Mouse (Mus musculus): ENCODE measurements around the gene Nrg3. TPM values are rescaled to one million over a fixed set of nuclear protein-coding genes. Genes with fewer than 3 reads are reported as not detected.
"Not testable (repeated sequence)": the region's sequence is repeated elsewhere in the genome, so short reads cannot be mapped to it uniquely, and the experiment has no call there.

Nrg3 gene
- polyA plus RNA-seq, 1 experiment from 2014 or later: 0.47 TPM

DNA sequence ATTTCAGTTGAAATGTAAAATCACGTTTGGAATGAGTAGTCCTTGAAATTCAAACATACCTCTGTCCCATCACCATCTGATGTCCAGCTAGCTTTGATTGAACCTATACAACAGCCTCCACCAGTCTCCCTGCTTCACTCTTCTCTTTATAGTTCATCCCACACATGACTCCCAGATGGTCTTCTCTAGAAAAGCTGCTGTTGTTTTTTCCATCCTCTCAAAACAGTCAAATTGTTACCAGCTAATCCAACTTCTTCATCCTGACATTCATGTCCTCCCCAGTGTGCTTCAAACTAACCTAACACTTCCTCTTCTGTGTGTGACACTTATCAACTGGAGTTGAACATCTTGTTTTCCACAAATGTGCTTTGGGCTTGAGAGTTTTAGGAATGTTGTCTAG is 317.4 kb downstream of the Nrg3 start:
- no peak for DNase-seq (ENCODE audit: low spot score)
- Histone ChIP-seq H3K36me3 (replicated peaks) (no peaks in the 10 kb centered on the region), H3K4me3 (no peak overlapping the region), H3K27me3 (replicated peaks; ENCODE audit: low read depth, poor library complexity, severe bottlenecking) (no peaks in the 10 kb centered on the region), H3K4me1 (no peaks in the 10 kb centered on the region), H3K9me3 (no peaks in the 10 kb centered on the region), H3K27ac (replicated peaks) (no peak overlapping the region)
- WGBS: 62% methylated on average over 1 of the region's 1 CpGs

DNA sequence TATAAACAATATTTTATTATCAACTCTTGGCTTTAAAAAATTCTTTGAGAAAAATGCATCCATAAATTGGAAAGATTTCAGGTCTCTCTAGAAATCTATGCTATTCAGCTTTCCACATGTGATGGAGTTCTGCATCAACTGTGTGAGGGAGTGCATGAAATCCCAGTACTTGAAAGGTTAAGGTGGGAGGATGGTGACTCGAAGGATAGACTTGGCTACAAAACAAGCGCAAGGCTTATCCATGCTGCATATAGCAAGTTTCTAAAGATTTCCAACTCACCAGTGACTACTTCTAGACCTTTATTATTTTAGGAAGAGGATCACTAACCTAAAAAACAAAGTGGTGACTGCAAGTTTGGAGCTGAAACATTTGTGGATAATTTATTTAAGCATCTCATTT is 343.1 kb downstream of the Nrg3 start:
- H3K27ac ChIP-seq (replicated peaks): no peak overlapping the region
- no peaks in the 10 kb centered on the region for H3K4me1 ChIP-seq
- H3K27me3 ChIP-seq (replicated peaks; ENCODE audit: low read depth, poor library complexity, severe bottlenecking): no peaks in the 10 kb centered on the region
- no peak for DNase-seq (ENCODE audit: low spot score)
- H3K9me3 ChIP-seq: no peaks in the 10 kb centered on the region
- no peak overlapping the region for H3K4me3 ChIP-seq
- no peaks in the 10 kb centered on the region for H3K36me3 ChIP-seq (replicated peaks)
- 96% methylated on average over 2 of the region's 2 CpGs for WGBS

DNA sequence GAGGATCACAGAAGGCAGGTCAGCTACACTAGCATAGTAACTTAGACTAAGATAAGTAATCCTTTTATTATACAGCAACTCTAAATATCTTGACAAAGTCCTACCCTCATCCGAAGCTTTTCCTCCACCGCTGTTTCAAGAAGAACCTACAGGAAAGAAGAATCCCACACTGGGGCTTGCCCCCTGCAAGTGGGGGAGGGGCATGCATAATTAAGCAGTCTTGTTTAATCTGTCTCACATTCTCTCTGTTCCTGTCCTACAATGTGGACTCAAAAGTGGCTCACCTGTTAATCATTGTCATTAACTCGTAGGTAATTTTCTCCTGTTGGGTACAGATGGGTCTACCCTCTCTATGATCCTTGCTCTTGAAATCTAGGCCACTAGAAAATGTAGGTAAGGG is 354.9 kb downstream of the Nrg3 start:
- Histone ChIP-seq H3K4me3 (no peak overlapping the region), H3K9me3 (no peaks in the 10 kb centered on the region), H3K36me3 (replicated peaks) (no peaks in the 10 kb centered on the region), H3K27ac (replicated peaks) (no peak overlapping the region), H3K27me3 (replicated peaks; ENCODE audit: low read depth, poor library complexity, severe bottlenecking) (no peaks in the 10 kb centered on the region), H3K4me1 (0 out of 2 replicates have a peak, but pooled peaks cover 2% of the 10 kb centered on the region)
- 55% methylated on average over 3 of the region's 3 CpGs for WGBS
- no peak for DNase-seq (ENCODE audit: low spot score)

DNA sequence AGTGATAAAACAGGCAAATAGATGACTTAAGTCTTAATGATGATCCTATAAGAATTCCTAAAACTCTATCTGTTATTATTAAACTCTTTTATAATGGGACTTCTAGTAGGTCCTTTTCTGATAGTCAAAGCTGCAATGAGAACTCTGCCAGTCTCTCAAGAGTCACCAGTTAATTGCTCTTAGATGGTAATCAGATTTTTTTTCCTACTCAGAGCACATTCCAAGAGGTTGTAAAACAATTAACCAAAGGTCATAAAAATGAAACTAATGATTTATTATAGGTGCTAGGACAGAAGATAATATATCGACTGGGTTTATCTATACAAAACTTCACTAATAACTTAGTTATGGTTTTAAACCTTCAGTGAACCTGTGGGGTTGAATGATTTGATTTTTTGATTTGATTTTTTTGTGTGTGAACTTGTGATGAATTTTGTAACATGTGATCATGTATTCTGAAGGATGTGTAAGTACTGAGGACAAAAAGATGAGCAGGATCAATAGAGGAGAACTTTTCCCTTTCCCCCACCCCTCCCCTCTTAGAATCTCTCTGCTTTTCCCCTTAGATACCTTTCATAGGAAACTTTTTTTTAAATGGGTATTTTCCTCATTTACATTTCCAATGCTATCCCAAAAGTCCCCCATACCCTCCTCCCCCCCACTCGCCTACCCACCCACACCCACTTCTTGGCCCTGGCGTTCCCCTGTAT is 356.2 kb downstream of the Nrg3 start:
- H3K27ac ChIP-seq (replicated peaks); H3K27me3 ChIP-seq (replicated peaks; ENCODE audit: low read depth, poor library complexity, severe bottlenecking); H3K4me1 ChIP-seq; H3K36me3 ChIP-seq (replicated peaks); DNase-seq (ENCODE audit: low spot score); H3K9me3 ChIP-seq; H3K4me3 ChIP-seq: not testable (repeated sequence)
- WGBS: 83% methylated on average over 3 of the region's 3 CpGs

DNA sequence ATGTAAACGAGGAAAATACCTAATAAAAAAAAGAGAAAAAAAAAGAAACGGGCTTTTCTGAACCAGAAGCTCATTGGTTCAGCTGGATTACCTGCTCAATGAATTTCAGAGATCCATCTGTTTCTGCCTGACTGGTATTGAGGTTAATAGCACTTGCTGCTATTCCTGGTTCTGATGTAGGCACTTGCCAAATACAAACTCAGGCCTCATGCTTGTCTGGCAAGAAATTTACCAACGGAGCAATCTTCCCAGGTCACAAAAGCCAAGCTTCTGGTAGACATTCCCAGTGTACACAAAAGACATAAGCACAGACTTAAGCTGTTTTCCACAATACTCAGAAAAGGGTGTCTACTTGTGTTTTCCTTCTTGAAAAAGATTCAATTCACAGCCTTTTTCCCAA is 363.3 kb downstream of the Nrg3 start:
- Histone ChIP-seq H3K9me3 (no peaks in the 10 kb centered on the region), H3K27me3 (replicated peaks; ENCODE audit: low read depth, poor library complexity, severe bottlenecking) (no peaks in the 10 kb centered on the region), H3K4me3 (no peak overlapping the region), H3K27ac (replicated peaks) (no peak overlapping the region), H3K4me1 (no peaks in the 10 kb centered on the region), H3K36me3 (replicated peaks) (no peaks in the 10 kb centered on the region)
- 81% methylated on average over 3 of the region's 3 CpGs for WGBS
- DNase-seq (ENCODE audit: low spot score): no peak

DNA sequence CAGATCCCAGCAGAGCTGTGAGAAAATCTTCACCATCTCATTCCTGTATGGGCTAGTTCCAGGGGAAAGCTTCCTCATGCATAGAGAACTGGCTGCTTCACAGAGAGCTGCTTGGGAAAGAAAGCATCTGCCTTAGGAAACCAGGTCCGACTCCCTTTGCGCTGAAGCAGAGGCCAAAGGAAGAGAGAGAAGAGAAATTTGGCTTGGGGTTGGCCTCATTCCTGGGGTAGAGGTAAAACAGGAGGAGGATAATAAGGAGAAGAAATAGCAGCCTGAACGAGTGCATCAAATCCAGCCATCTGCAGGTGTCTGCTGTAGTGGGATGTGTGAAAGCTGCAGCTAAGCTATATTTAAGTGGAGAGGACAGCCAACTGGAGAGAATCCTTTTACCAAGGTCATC is 366.1 kb downstream of the Nrg3 start:
- 87% methylated on average over 3 of the region's 3 CpGs for WGBS
- Histone ChIP-seq H3K36me3 (replicated peaks) (no peaks in the 10 kb centered on the region), H3K27ac (replicated peaks) (no peak overlapping the region), H3K9me3 (no peaks in the 10 kb centered on the region), H3K4me3 (no peak overlapping the region), H3K4me1 (no peaks in the 10 kb centered on the region), H3K27me3 (replicated peaks; ENCODE audit: low read depth, poor library complexity, severe bottlenecking) (no peaks in the 10 kb centered on the region)
- no peak for DNase-seq (ENCODE audit: low spot score)

DNA sequence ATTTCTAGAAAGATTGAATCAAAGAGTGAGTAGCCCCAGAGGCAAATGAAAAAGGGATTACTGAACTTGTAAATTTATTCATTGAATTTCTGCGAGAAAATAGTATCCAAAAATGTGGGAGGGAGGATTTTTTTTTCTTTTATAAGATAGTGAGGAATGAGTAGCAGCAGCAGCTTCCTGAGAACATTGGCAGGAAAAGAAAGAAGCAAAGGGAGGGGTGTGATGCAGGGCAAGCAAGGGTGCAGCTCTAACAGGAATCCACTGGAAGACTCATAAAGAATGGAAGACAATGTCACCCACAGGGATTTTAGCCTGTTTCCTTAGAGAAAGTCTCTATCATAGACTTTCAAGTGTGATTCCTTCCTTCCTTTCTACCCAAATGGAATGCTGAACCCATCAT is 377.7 kb downstream of the Nrg3 start:
- no peak overlapping the region for H3K27ac ChIP-seq (replicated peaks)
- WGBS: 80% methylated on average over 1 of the region's 1 CpGs
- H3K4me1 ChIP-seq: no peaks in the 10 kb centered on the region
- H3K27me3 ChIP-seq (replicated peaks; ENCODE audit: low read depth, poor library complexity, severe bottlenecking): no peaks in the 10 kb centered on the region
- no peaks in the 10 kb centered on the region for H3K36me3 ChIP-seq (replicated peaks)
- no peak overlapping the region for H3K4me3 ChIP-seq
- DNase-seq (ENCODE audit: low spot score): no peak
- H3K9me3 ChIP-seq: no peaks in the 10 kb centered on the region

DNA sequence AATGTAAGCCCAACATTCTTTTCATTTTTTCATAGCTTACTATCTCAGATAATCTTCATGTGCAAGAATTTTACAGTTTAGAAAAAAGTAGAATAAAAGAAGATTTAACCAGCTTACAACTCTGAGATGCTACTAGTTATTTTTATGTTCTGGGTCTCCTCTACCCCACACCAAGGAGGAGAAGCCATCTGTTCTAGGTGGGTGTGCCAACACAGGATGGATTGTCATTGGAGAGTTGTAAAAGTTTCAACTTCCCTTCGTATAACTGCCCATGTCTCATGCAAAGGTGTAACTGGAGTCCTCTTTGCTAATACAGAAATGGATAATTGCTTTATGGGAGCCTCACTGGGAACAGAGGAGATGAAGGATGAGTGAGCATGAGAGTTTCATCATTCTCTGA is 393.4 kb downstream of the Nrg3 start:
- 80% methylated on average over 1 of the region's 1 CpGs for WGBS
- Histone ChIP-seq H3K9me3 (no peaks in the 10 kb centered on the region), H3K36me3 (replicated peaks) (no peaks in the 10 kb centered on the region), H3K4me3 (no peak overlapping the region), H3K4me1 (no peaks in the 10 kb centered on the region), H3K27ac (replicated peaks) (no peak overlapping the region), H3K27me3 (replicated peaks; ENCODE audit: low read depth, poor library complexity, severe bottlenecking) (no peaks in the 10 kb centered on the region)
- no peak for DNase-seq (ENCODE audit: low spot score)

DNA sequence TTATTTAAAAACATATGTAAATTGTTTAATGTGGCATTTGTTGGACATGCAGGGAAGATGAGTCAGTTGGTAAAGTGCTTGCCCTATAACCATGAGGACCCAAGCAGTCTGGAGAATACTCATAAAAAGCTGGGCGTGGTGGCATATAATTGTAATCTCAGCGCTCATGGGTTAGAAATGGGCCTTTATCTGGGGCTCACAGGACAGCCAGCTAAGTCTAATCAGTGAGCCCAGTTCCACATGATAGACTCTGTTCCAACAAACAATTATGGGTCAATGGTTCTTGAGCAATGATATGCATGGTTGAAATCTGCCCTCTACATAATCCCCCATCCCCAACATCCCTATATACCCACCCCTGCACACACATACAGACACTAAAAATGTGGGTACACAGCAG is 421.3 kb downstream of the Nrg3 start:
- Histone ChIP-seq H3K4me1 (no peaks in the 10 kb centered on the region), H3K9me3 (no peaks in the 10 kb centered on the region), H3K27ac (replicated peaks) (no peak overlapping the region), H3K4me3 (no peak overlapping the region), H3K36me3 (replicated peaks) (no peaks in the 10 kb centered on the region), H3K27me3 (replicated peaks; ENCODE audit: low read depth, poor library complexity, severe bottlenecking) (no peaks in the 10 kb centered on the region)
- DNase-seq (ENCODE audit: low spot score): no peak
- 95% methylated on average over 2 of the region's 2 CpGs for WGBS

DNA sequence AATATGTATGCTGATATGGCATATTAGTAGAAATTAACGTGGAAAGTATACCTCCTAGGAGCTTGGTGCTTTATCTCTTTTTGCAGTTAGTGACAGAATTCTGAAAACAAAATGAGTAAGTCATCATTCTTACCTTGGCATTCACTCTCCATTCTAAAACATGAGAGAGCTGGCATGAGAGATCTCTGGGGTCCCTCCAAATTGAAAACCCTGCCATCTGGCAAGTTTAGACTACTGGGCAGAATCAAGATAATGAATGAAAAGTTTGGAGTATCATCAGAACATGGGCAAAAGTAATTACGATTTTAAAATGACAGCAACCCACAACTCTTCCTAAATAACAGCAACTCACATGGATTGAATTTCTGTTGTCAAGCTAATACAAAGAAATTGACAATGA is 423.9 kb downstream of the Nrg3 start:
- DNase-seq (ENCODE audit: low spot score): no peak
- Histone ChIP-seq H3K36me3 (replicated peaks) (no peaks in the 10 kb centered on the region), H3K27me3 (replicated peaks; ENCODE audit: low read depth, poor library complexity, severe bottlenecking) (no peaks in the 10 kb centered on the region), H3K4me1 (no peaks in the 10 kb centered on the region), H3K9me3 (no peaks in the 10 kb centered on the region), H3K27ac (replicated peaks) (no peak overlapping the region), H3K4me3 (no peak overlapping the region)
- 70% methylated on average over 2 of the region's 2 CpGs for WGBS

DNA sequence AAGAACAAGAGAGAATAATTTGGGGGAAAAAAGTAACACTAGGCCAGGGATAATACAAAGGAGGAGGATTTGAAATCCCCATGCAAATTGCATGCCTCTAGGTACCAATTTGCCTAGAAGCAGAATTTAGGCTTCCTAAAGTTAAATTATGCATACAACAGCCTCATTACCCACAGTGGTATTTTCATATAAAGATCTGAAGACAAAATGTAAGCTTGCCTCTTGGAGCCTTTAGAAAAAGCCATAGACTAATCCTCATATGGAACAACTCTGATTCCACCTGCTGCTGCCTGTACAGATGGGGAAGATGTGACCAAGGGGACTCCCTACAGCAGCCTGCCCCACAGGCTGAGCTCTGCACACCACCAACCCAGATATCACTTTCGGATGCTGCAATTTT is 428.6 kb downstream of the Nrg3 start:
- Histone ChIP-seq H3K4me1 (no peaks in the 10 kb centered on the region), H3K36me3 (replicated peaks) (no peaks in the 10 kb centered on the region), H3K27ac (replicated peaks) (no peak overlapping the region), H3K4me3 (no peak overlapping the region), H3K27me3 (replicated peaks; ENCODE audit: low read depth, poor library complexity, severe bottlenecking) (no peaks in the 10 kb centered on the region), H3K9me3 (no peaks in the 10 kb centered on the region)
- 88% methylated on average over 1 of the region's 1 CpGs for WGBS
- no peak for DNase-seq (ENCODE audit: low spot score)

DNA sequence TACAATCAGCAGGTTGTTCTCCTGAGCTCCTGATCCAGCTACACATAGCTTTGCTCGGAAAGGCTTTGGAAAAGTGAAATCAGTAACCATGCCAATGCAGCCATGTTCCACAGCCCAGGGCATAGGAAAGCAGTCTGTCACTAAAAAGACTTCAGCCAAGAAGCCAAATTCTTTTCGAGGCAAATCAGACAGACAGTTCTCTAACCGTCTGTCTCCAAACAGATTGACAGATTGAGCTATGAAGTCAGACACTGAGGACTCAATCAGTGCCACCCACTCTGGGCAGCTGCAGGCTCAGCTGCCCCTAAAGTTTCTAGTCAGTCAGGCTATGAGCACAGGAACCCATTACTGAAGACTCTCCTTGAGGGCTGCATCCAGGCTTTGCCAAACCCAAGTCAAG is 429.1 kb downstream of the Nrg3 start:
- Histone ChIP-seq H3K9me3 (no peaks in the 10 kb centered on the region), H3K4me3 (no peak overlapping the region), H3K4me1 (no peaks in the 10 kb centered on the region), H3K27me3 (replicated peaks; ENCODE audit: low read depth, poor library complexity, severe bottlenecking) (no peaks in the 10 kb centered on the region), H3K36me3 (replicated peaks) (no peaks in the 10 kb centered on the region), H3K27ac (replicated peaks) (no peak overlapping the region)
- DNase-seq (ENCODE audit: low spot score): no peak
- WGBS: 80% methylated on average over 3 of the region's 3 CpGs

DNA sequence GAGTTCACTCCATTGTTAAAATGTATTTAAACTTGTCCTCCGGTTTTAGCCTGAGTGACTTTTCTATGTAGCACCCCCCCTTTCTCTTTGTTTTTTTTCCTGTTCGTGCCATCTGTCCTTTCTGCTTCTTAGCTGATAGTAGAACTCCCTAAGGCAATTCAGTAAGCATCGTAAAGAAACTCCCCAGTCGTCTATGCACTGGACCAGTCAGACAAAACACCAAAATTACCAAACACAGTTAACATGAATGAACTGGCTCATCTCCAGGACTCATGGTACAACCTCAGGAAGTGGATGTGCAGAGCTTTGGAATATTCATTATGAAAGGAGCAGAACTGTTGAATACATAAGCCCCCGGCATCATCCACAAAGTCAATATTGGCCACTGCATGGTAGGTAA is 429.5 kb downstream of the Nrg3 start:
- H3K27me3 ChIP-seq (replicated peaks; ENCODE audit: low read depth, poor library complexity, severe bottlenecking): no peaks in the 10 kb centered on the region
- H3K9me3 ChIP-seq: no peaks in the 10 kb centered on the region
- no peaks in the 10 kb centered on the region for H3K4me1 ChIP-seq
- DNase-seq (ENCODE audit: low spot score): no peak
- H3K27ac ChIP-seq (replicated peaks): no peak overlapping the region
- H3K36me3 ChIP-seq (replicated peaks): no peaks in the 10 kb centered on the region
- 66% methylated on average over 5 of the region's 5 CpGs for WGBS
- H3K4me3 ChIP-seq: no peak overlapping the region

DNA sequence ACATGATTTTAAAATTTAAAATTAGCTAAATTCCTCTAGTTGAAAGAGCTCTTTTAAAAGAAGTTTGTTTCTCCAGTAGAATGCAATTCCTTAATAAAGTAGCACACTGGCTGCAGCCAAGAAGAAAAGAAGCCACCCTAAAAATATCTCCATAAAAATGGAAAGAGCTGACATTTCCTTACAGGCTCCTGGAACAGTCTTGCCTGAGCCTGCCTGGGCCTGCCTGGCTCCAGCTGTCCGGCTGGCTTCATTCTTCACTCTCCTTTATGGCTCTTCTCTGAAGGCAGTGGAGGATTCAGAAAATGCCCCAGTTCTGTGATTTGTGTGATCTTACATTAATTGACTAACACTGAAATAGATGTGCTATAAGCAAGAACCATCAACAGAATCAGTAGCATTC is 433.8 kb downstream of the Nrg3 start:
- DNase-seq (ENCODE audit: low spot score): no peak
- no peak overlapping the region for H3K4me3 ChIP-seq
- H3K27ac ChIP-seq (replicated peaks): no peak overlapping the region
- no peaks in the 10 kb centered on the region for H3K4me1 ChIP-seq
- 88% methylated on average over 1 of the region's 1 CpGs for WGBS
- H3K27me3 ChIP-seq (replicated peaks; ENCODE audit: low read depth, poor library complexity, severe bottlenecking): no peaks in the 10 kb centered on the region
- no peaks in the 10 kb centered on the region for H3K36me3 ChIP-seq (replicated peaks)
- H3K9me3 ChIP-seq: no peaks in the 10 kb centered on the region

Data from embryonic facial prominence, embryonic 10.5 days (tissue).